Mouse (Mus musculus) limb, embryonic 12.5 days (tissue): ENCODE data around the gene Prrt4. TPM values are rescaled to one million over a fixed set of nuclear protein-coding genes. Genes with fewer than 3 reads are reported as not detected.

Experiments
- microRNA-seq: library from miRNA; unstranded; fragments of <30 nt; microRNA quantifications from one replicate; pipeline ENCODE4, GENCODE M21; 2017
- polyA plus RNA-seq: library from polyadenylated mRNA; unstranded; fragments of >200 nt; fragmentation: Nextera tagmentation; extraction: Ambion mirVana; gene quantifications from 2 replicates; pipeline ENCODE4 v1.2.1, GENCODE M21; 2016

Prrt4 gene
- polyA plus RNA-seq, 1 experiment from 2014 or later = 1.1 TPM

Small RNAs within 50 kb of the gene (microRNA-seq; reads per million reads assigned to microRNA genes)
- not detected for gene Gm24303

Other genes starting within 250 kb of the Prrt4 start
- not detected in 2 replicates for gene Lep, start 119.4 kb downstream of the Prrt4 start, polyA plus RNA-seq
- 54.0 and 59.5 TPM in 2 replicates for gene Rbm28, start 14.6 kb downstream of the Prrt4 start, polyA plus RNA-seq
- gene Impdh1, start 36.8 kb upstream of the Prrt4 start, polyA plus RNA-seq = 44.5 and 46.7 TPM in 2 replicates
- gene Hilpda, start 92.9 kb upstream of the Prrt4 start, polyA plus RNA-seq = 41.5 and 48.4 TPM in 2 replicates
- gene Fam71f2, start 100.0 kb upstream of the Prrt4 start, polyA plus RNA-seq = 0.29 and 0.65 TPM in 2 replicates
- gene Fam71f1, start 139.6 kb upstream of the Prrt4 start, polyA plus RNA-seq = not detected in 2 replicates
- gene Calu, start 168.5 kb upstream of the Prrt4 start, polyA plus RNA-seq = 293 and 320 TPM in 2 replicates
- gene Opn1sw, start 208.9 kb upstream of the Prrt4 start, polyA plus RNA-seq = 0.31 and 1.1 TPM in 2 replicates
- 31.8 and 40.1 TPM in 2 replicates for gene Ccdc136, start 216.7 kb upstream of the Prrt4 start, polyA plus RNA-seq